Mouse (Mus musculus) midbrain, embryonic 16.5 days (tissue): ENCODE data around the gene Gm6899. TPM values are rescaled to one million over a fixed set of nuclear protein-coding genes. Genes with fewer than 3 reads are reported as not detected.

Experiments used
- ATAC-seq: fragments of 200-750 bp; cut with Nextera tagmentation; 2 replicates; pipeline ENCODE4 v1.8.0; 2017; ENCODE audit warnings: moderate TSS enrichment
- H3K27ac ChIP-seq: fragments of 300-500 bp; sonication (generic); 2 replicates; pipeline ENCODE4 v1.5.1; 2014; ENCODE audit warnings: mild to moderate bottlenecking, low read length, mixed read lengths
- H3K27me3 ChIP-seq: fragments of 300-500 bp; sonication (generic); 2 replicates; pipeline ENCODE4 v1.6.1; 2014; ENCODE audit warnings: low read depth, low read length, mixed read lengths; ENCODE audit not compliant: control insufficient read depth, insufficient read depth
- H3K36me3 ChIP-seq: fragments of 300-500 bp; sonication (generic); 2 replicates; pipeline ENCODE4 v1.6.1; 2014; ENCODE audit warnings: mild to moderate bottlenecking, low read length, moderate library complexity, mixed read lengths; ENCODE audit not compliant: control insufficient read depth, insufficient read depth
- H3K4me1 ChIP-seq: fragments of 300-500 bp; sonication (generic); 2 replicates; pipeline ENCODE4 v1.6.1; 2014; ENCODE audit warnings: mild to moderate bottlenecking, low read length, mixed read lengths; ENCODE audit not compliant: control insufficient read depth, insufficient read depth
- H3K4me2 ChIP-seq: fragments of 300-500 bp; sonication (generic); 2 replicates; pipeline ENCODE4 v1.6.1; 2014; ENCODE audit warnings: mild to moderate bottlenecking, low read length, mixed read lengths
- H3K4me3 ChIP-seq: fragments of 300-500 bp; sonication (generic); 2 replicates; pipeline ENCODE4 v1.5.1; 2014; ENCODE audit warnings: low read depth, mild to moderate bottlenecking, low read length, moderate library complexity, mixed read lengths
- H3K9ac ChIP-seq: fragments of 300-500 bp; sonication (generic); 2 replicates; pipeline ENCODE4 v1.6.1; 2014; ENCODE audit warnings: low read depth, low read length, mixed read lengths
- H3K9me3 ChIP-seq: fragments of 300-500 bp; sonication (generic); replicated peaks from 2 replicates; pipeline ENCODE4 v1.6.1; 2014; ENCODE audit warnings: mild to moderate bottlenecking, low read length, mixed read lengths; ENCODE audit not compliant: control insufficient read depth, poor library complexity, severe bottlenecking
- WGBS: fragments of 180-500 bp; shearing (Covaris S2); extraction: QIAGEN DNeasy Blood & Tissue Kit; methylation state at CpG from one replicate; pipeline ENCODE4 v1.1.7; 2014; 5-methylcytosine and 5-hydroxymethylcytosine counted together
- polyA plus RNA-seq: library from polyadenylated mRNA; unstranded; fragments of >200 nt; fragmentation: Nextera tagmentation; extraction: Ambion mirVana; gene quantifications from 2 replicates; pipeline ENCODE4 v1.2.1, GENCODE M21; 2015

Gm6899 gene
- polyA plus RNA-seq, 1 experiment from 2014 or later = not detected

DNA sequence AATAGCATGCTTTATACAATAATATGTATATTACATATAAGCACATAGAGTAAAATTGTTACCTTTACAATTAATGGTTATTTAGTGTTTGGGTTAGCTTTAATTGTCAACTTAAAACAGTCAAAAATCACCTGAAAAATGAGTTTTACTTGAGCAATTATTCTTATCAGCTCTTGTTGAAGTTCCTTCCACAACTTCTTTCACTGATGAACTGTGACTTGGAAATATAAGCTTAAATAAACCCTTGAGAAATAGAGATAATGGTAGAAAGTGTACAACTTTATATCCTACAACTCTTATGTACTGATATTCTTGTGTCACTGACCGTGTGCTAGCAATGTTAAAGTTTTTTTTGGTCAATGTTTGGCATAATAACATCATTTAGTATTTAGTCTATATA lies 43.2 kb downstream of the Gm6899 start:
- Histone ChIP-seq H3K4me1 (no peaks in the 10 kb centered on the region), H3K27me3 (no peaks in the 10 kb centered on the region), H3K36me3 (no peaks in the 10 kb centered on the region), H3K4me3 (no peak overlapping the region), H3K27ac (no peak overlapping the region), H3K9me3 (no peaks in the 10 kb centered on the region), H3K4me2 (no peak overlapping the region), H3K9ac (no peak overlapping the region)
- WGBS = 84% methylated on average over 1 of the region's 1 CpGs
- no peak for ATAC-seq

DNA sequence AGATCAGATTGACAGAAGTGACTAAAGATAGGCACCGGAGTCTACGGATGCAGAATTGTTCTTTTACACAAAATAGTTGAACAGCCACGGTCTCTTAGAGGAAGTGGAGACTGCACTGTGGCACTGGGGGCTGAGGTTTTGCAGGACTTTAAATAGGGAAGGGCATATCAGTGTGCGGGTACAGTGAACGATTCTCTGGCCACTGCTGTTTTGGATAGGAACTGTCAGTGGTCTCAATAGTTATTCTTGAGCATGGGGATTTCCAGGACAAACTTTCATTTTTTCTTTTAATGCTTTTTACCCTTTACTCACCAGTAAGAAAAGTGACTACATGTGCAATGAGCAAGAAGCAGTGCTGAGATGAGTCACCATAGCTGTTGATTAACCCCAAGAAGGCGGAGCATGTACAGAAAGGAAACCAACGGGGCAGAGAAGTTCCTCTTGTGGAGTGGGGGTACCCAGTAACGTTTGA lies 47.3 kb downstream of the Gm6899 start:
- Histone ChIP-seq H3K36me3 (no peaks in the 10 kb centered on the region), H3K27ac (no peak overlapping the region), H3K4me3 (no peak overlapping the region), H3K9ac (no peak overlapping the region), H3K4me1 (no peaks in the 10 kb centered on the region), H3K27me3 (no peaks in the 10 kb centered on the region), H3K4me2 (no peak overlapping the region), H3K9me3 (peaks cover 7% of the 10 kb centered on the region; the same call in 1 of the 2 replicates)
- no peak for ATAC-seq
- WGBS = 83% methylated on average over 8 of the region's 8 CpGs

GRCm38 (mm10) chr11:26642141-26642540 lies 49.1 kb downstream of the Gm6899 start:
- no peak overlapping the region for H3K4me2 ChIP-seq
- H3K27ac ChIP-seq = no peak overlapping the region
- peaks cover 7% of the 10 kb centered on the region; the same call in 1 of the 2 replicates for H3K9me3 ChIP-seq
- H3K4me1 ChIP-seq = no peaks in the 10 kb centered on the region
- H3K4me3 ChIP-seq = no peak overlapping the region
- no peaks in the 10 kb centered on the region for H3K36me3 ChIP-seq
- H3K9ac ChIP-seq = no peak overlapping the region
- ATAC-seq = no peak
- H3K27me3 ChIP-seq = no peaks in the 10 kb centered on the region
- whole genome bisulfite sequencing = 97% methylated on average over 1 of the region's 1 CpGs

Other genes starting within 250 kb of the Gm6899 start
- 14.7 TPM in 2 replicates for gene Fancl, start 207.1 kb upstream of the Gm6899 start, polyA plus RNA-seq
- 2.3 and 2.7 TPM in 2 replicates for gene Vrk2, start 758 bp downstream of the Gm6899 start, polyA plus RNA-seq